In genomic region chr19:55969929-55970531, GRCm38 (mm10) we compare ENCODE assay signal across 10 mouse cellular contexts.
DNase-seq lines count a peak whose midpoint lies in the region; ATAC-seq lines count a peak whose summit lies in the region.
"Had no signal": no experiment of that assay in that cellular context is flagged by ENCODE, and none has a peak within 500 bp of the region (broad histone marks: within the 10 kb centered on the region; RNA-seq: fewer than 3 reads in every experiment).

No protein-coding gene starts in this region.

- peak; percentile 40 for DNase-seq in brain, adult 2 months (ENCODE audit: low read depth, low spot score)
- peak; percentile 50 for DNase-seq in midbrain, embryonic 14.5 days
- no peak for DNase-seq in cerebellum, postnatal 25 days
- DNase-seq in thymus, postnatal 14 days, result no peak

- 0 out of 2 replicates have a peak overlapping the region, but pooled peaks have one; percentile 32 for H3K27ac ChIP-seq in intestine, embryonic 15.5 days
- H3K27ac ChIP-seq in intestine, embryonic 16.5 days (ENCODE audit: low read length), result no peak overlapping the region
- H3K27ac ChIP-seq in hindbrain, embryonic 13.5 days, result 0 out of 2 replicates have a peak overlapping the region, but pooled peaks have one; percentile 6
- H3K27ac ChIP-seq in midbrain, embryonic 14.5 days (replicated peaks; ENCODE audit: low read depth, low read length), result peak overlapping the region; percentile 64
- H3K27ac ChIP-seq: hindbrain, embryonic 15.5 days; neural tube, embryonic 12.5 days had no signal

- no peaks in the 10 kb centered on the region for H3K27me3 ChIP-seq in intestine, embryonic 15.5 days (replicated peaks)
- no peaks in the 10 kb centered on the region for H3K27me3 ChIP-seq in intestine, embryonic 16.5 days (replicated peaks; ENCODE audit: control insufficient read depth, insufficient read depth, low read length)
- H3K27me3 ChIP-seq in hindbrain, embryonic 13.5 days, result 0 out of 2 replicates have a peak, but pooled peaks cover 8% of the 10 kb centered on the region
- H3K27me3 ChIP-seq in midbrain, embryonic 14.5 days (ENCODE audit: control insufficient read depth, insufficient read depth, low read length), result no peaks in the 10 kb centered on the region
- H3K27me3 ChIP-seq: hindbrain, embryonic 15.5 days; neural tube, embryonic 12.5 days had no signal

- H3K4me1 ChIP-seq in intestine, embryonic 15.5 days (replicated peaks), result no peaks in the 10 kb centered on the region
- H3K4me1 ChIP-seq in intestine, embryonic 16.5 days (ENCODE audit: control insufficient read depth, insufficient read depth, low read length), result peaks cover 6% of the 10 kb centered on the region
- peaks cover 17% of the 10 kb centered on the region for H3K4me1 ChIP-seq in hindbrain, embryonic 13.5 days (replicated peaks)
- peaks cover 9% of the 10 kb centered on the region for H3K4me1 ChIP-seq in midbrain, embryonic 14.5 days (ENCODE audit: control insufficient read depth, insufficient read depth, low read length)

- H3K9me3 ChIP-seq in intestine, embryonic 15.5 days, result no peaks in the 10 kb centered on the region
- H3K9me3 ChIP-seq in intestine, embryonic 16.5 days (ENCODE audit: control insufficient read depth, low read length), result no peaks in the 10 kb centered on the region
- H3K9me3 ChIP-seq in hindbrain, embryonic 13.5 days, result no peaks in the 10 kb centered on the region
- H3K9me3 ChIP-seq in midbrain, embryonic 14.5 days (ENCODE audit: control insufficient read depth, low read length), result no peaks in the 10 kb centered on the region
- H3K9me3 ChIP-seq: hindbrain, embryonic 15.5 days; neural tube, embryonic 12.5 days had no signal

- peak; percentile 68 for ATAC-seq in intestine, embryonic 15.5 days
- no peak for ATAC-seq in intestine, embryonic 16.5 days
- ATAC-seq in hindbrain, embryonic 13.5 days (ENCODE audit: low FRiP score), result no peak
- no peak for ATAC-seq in midbrain, embryonic 14.5 days (ENCODE audit: low FRiP score, low TSS enrichment)
- ATAC-seq in activated CD4-positive, CD25-positive, alpha-beta regulatory T cell, adult 4 months, result no peak

- H3K36me3 ChIP-seq in intestine, embryonic 15.5 days, result no peaks in the 10 kb centered on the region
- H3K36me3 ChIP-seq in intestine, embryonic 16.5 days (ENCODE audit: control insufficient read depth, insufficient read depth, low read length), result no peaks in the 10 kb centered on the region
- no peaks in the 10 kb centered on the region for H3K36me3 ChIP-seq in hindbrain, embryonic 13.5 days
- no peaks in the 10 kb centered on the region for H3K36me3 ChIP-seq in midbrain, embryonic 14.5 days (ENCODE audit: control insufficient read depth, insufficient read depth, low read length)
- H3K36me3 ChIP-seq: hindbrain, embryonic 15.5 days; neural tube, embryonic 12.5 days had no signal

- no peak overlapping the region for H3K4me3 ChIP-seq in intestine, embryonic 15.5 days (replicated peaks)
- H3K4me3 ChIP-seq in intestine, embryonic 16.5 days (ENCODE audit: low read length), result no peak overlapping the region
- H3K4me3 ChIP-seq in hindbrain, embryonic 13.5 days, result no peak overlapping the region
- H3K4me3 ChIP-seq in midbrain, embryonic 14.5 days (replicated peaks; ENCODE audit: low read depth, low read length), result no peak overlapping the region
- H3K4me3 ChIP-seq: hindbrain, embryonic 15.5 days; neural tube, embryonic 12.5 days had no signal

- no peak overlapping the region for H3K4me2 ChIP-seq in intestine, embryonic 15.5 days (replicated peaks)
- no peak overlapping the region for H3K4me2 ChIP-seq in intestine, embryonic 16.5 days (ENCODE audit: low read depth, low read length)
- no peak overlapping the region for H3K4me2 ChIP-seq in hindbrain, embryonic 13.5 days
- 0 out of 2 replicates have a peak overlapping the region, but pooled peaks have one; percentile 1 for H3K4me2 ChIP-seq in midbrain, embryonic 14.5 days (ENCODE audit: low read length)
- H3K4me2 ChIP-seq: hindbrain, embryonic 15.5 days; neural tube, embryonic 12.5 days had no signal

- WGBS in intestine, embryonic 15.5 days, result 33% methylated on average over 14 of the region's 14 CpGs
- WGBS in intestine, embryonic 16.5 days, result 31% methylated on average over 14 of the region's 14 CpGs
- WGBS in hindbrain, embryonic 13.5 days, result 16% methylated on average over 14 of the region's 14 CpGs
- 8% methylated on average over 14 of the region's 14 CpGs for WGBS in midbrain, embryonic 14.5 days

- H3K9ac ChIP-seq in intestine, embryonic 15.5 days, result no peak overlapping the region
- H3K9ac ChIP-seq in intestine, embryonic 16.5 days (ENCODE audit: low read depth, low read length), result no peak overlapping the region
- H3K9ac ChIP-seq in hindbrain, embryonic 13.5 days, result no peak overlapping the region
- no peak overlapping the region for H3K9ac ChIP-seq in midbrain, embryonic 14.5 days (replicated peaks; ENCODE audit: low read length)
- H3K9ac ChIP-seq: hindbrain, embryonic 15.5 days; neural tube, embryonic 12.5 days had no signal

Comparison
In these comparisons a context has a peak if more than half of its experiments do, and no peak if none do; other contexts are left out.
1. DNase-seq: peak in brain, adult 2 months (single experiment) and midbrain, embryonic 14.5 days (single experiment); none in cerebellum, postnatal 25 days (0 of 2) and thymus, postnatal 14 days (single experiment).